Mouse (Mus musculus) kidney, postnatal 0 days (tissue): Measurements from ENCODE around the gene BC107364. TPM values are rescaled to one million over a fixed set of nuclear protein-coding genes. Genes with fewer than 3 reads are reported as not detected.

ENCODE experiments used
- ATAC-seq: fragments of 200-750 bp; cut with Nextera tagmentation; replicated peaks from 2 replicates; pipeline ENCODE4 v1.8.0; 2017; ENCODE audit warnings: low read depth, moderate number of reproducible peaks, moderate TSS enrichment, moderate library complexity; ENCODE audit not compliant: low FRiP score
- DNase-seq: peaks from one replicate; pipeline ENCODE4 v3.0.0-alpha.2; 2016; ENCODE audit warnings: low spot score
- H3K27ac ChIP-seq: fragments of 300-500 bp; sonication (generic); 2 replicates; pipeline ENCODE4 v1.5.1; 2014; ENCODE audit warnings: mild to moderate bottlenecking
- H3K27me3 ChIP-seq: fragments of 300-500 bp; sonication (generic); 2 replicates; pipeline ENCODE4 v1.6.1; 2014; ENCODE audit warnings: low read length, mixed read lengths; ENCODE audit not compliant: insufficient read depth
- H3K36me3 ChIP-seq: fragments of 300-500 bp; sonication (generic); 2 replicates; pipeline ENCODE4 v1.6.1; 2014; ENCODE audit warnings: low read length, mixed read lengths; ENCODE audit not compliant: insufficient read depth
- H3K4me1 ChIP-seq: fragments of 300-500 bp; sonication (generic); replicated peaks from 2 replicates; pipeline ENCODE4 v1.6.1; 2014; ENCODE audit warnings: antibody characterized with exemption, low read length, mixed read lengths; ENCODE audit not compliant: insufficient read depth
- H3K4me2 ChIP-seq: fragments of 300-500 bp; sonication (generic); 2 replicates; pipeline ENCODE4 v1.6.1; 2014; ENCODE audit warnings: mild to moderate bottlenecking, low read length, moderate library complexity, mixed read lengths
- H3K4me3 ChIP-seq: fragments of 300-500 bp; sonication (generic); replicated peaks from 2 replicates; pipeline ENCODE4 v1.5.1; 2014; ENCODE audit warnings: low read depth, low read length
- H3K9ac ChIP-seq: fragments of 300-500 bp; sonication (generic); 2 replicates; pipeline ENCODE4 v1.6.1; 2014; ENCODE audit warnings: low read depth, low read length
- H3K9me3 ChIP-seq: fragments of 300-500 bp; sonication (generic); replicated peaks from 2 replicates; pipeline ENCODE4 v1.6.1; 2016; ENCODE audit warnings: low read length, inconsistent platforms, mixed read lengths
- CTCF ChIP-seq: IDR thresholded peaks from 2 replicates; pipeline ENCODE4 v1.5.1; 2016; ENCODE audit warnings: antibody characterized with exemption, low read depth, mild to moderate bottlenecking, moderate library complexity
- WGBS: fragments of 180-500 bp; shearing (Covaris S2); extraction: QIAGEN DNeasy Blood & Tissue Kit; methylation state at CpG from one replicate; pipeline ENCODE4 v1.1.7; 2014; 5-methylcytosine and 5-hydroxymethylcytosine counted together
- polyA plus RNA-seq: library from polyadenylated mRNA; unstranded; fragments of >200 nt; fragmentation: Nextera tagmentation; extraction: Ambion mirVana; gene quantifications from 2 replicates; pipeline ENCODE4 v1.2.1, GENCODE M21; 2015

Gene BC107364
- polyA plus RNA-seq, 1 experiment from 2014 or later, result 0.51 TPM

DNA sequence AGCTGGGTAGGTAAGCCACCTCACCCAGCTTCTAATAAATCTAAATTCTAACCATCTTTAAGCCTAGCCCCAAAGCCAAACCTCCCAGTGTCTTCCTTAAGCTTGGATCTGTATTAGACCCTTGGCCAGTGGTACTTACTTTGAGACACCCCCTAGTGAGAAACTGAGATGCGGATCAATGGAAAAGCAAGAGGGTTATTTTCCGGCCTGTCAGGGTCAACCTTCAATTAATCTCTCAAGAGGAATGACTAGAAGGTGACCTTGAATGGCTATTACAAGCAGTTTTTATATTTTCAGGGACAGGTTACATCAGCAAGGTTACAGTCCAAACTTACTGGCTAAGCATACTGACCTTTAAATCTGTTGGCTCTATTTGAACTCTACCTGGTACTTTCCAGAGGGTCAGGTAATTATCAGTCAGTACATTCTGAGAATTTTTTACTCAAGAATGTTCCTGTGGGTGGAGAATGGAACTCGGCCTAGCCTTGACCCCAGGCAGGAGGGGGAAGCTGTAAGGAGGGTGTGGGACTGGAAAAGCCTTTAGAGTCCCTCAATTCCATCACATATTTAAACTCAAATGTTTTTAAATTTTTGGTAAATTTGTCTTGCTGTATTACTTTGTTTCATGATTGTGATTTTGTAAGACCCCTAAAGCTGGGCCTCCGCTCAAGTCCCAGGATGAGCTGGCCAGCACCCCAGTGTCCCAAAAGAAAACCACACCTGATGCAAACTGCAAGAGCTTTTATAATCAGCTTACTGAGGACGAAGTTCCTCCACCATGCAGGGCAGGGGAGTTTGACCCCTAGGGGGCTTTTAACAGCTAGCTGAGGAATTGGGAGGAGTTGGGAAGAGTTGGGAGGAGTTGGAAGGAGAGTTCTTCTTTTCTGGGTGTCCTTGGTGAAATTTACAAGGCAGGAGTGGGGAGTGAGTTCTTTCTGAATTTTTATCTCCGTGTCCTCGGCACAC, 34.0 kb downstream of the BC107364 start:
- Histone ChIP-seq H3K4me1 (no peaks in the 10 kb centered on the region), H3K27ac (no peak overlapping the region), H3K9ac (no peak overlapping the region), H3K27me3 (0 out of 2 replicates have a peak, but pooled peaks cover 5% of the 10 kb centered on the region), H3K9me3 (no peaks in the 10 kb centered on the region), H3K36me3 (no peaks in the 10 kb centered on the region), H3K4me3 (no peak overlapping the region), H3K4me2 (no peak overlapping the region)
- no peak for DNase-seq
- TF ChIP-seq CTCF, result no peak
- no peak for ATAC-seq
- 68% methylated on average over 7 of the region's 7 CpGs for WGBS

DNA sequence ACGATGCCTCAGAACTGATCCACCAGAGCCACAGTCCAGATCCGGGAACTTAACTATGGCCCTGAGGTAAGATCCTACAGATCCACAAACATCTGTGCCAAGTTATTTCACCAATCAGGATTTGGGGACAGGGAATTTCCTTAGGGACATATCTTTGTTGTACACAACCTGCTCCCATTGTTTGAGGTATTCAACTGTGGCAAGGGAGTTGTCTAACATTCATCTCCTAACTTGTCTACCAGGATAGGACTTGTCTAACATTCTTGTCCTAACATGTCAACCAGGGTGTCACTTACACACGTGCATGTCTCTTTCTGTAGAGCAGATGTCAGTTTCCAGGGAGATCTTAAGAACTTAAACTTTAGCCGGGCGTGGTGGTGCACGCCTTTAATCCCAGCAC, 35.5 kb downstream of the BC107364 start:
- DNase-seq, result no peak
- H3K4me2 ChIP-seq, result no peak overlapping the region
- WGBS, result 95% methylated on average over 6 of the region's 6 CpGs
- no peak for TF ChIP-seq CTCF
- H3K27ac ChIP-seq, result no peak overlapping the region
- no peak overlapping the region for H3K4me3 ChIP-seq
- no peaks in the 10 kb centered on the region for H3K36me3 ChIP-seq
- no peaks in the 10 kb centered on the region for H3K4me1 ChIP-seq
- ATAC-seq, result no peak
- no peaks in the 10 kb centered on the region for H3K9me3 ChIP-seq
- no peaks in the 10 kb centered on the region for H3K27me3 ChIP-seq
- H3K9ac ChIP-seq, result no peak overlapping the region

DNA sequence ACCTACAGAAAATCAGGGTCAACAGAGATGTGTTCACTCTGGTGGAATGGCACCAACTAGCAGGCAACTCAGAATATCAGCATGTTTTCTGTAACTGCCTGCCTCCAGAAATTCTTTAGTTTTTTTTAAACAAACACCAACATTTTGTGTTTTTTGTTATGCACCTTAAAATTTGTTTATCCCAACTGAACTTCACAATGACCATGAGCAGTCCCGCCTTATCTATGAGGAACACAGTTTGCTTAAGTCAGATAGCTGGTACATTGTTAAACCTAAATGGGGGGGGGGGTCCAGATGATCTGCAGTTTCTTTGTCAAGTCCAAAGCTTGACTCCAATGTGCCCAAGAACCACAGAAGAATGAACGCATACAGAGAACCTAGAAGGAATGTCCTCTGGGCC, 36.0 kb downstream of the BC107364 start:
- H3K4me3 ChIP-seq, result no peak overlapping the region
- H3K36me3 ChIP-seq, result no peaks in the 10 kb centered on the region
- H3K27ac ChIP-seq, result no peak overlapping the region
- no peaks in the 10 kb centered on the region for H3K27me3 ChIP-seq
- no peak overlapping the region for H3K4me2 ChIP-seq
- DNase-seq (no peak), ATAC-seq (no peak)
- H3K9me3 ChIP-seq, result no peaks in the 10 kb centered on the region
- WGBS, result 90% methylated on average over 2 of the region's 2 CpGs
- H3K4me1 ChIP-seq, result no peaks in the 10 kb centered on the region
- no peak overlapping the region for H3K9ac ChIP-seq
- no peak for TF ChIP-seq CTCF

DNA sequence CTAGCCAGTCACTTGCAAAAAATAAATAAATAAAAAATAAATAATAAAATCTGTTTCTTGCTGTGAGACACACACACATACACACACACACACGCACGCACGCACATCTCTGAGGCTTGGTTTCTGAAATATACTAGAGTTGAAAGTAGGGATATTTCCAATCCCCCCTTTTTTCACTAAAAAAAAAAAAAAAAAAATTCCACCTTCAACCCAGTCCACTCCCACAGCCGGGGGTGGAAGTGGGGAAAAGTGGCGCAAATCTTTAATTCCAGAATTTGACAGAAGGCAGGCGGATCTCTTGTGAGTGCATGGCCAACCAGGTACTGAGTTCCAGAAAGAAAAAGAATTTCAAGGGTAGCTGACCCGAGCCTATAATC, 37.2 kb downstream of the BC107364 start:
- Histone ChIP-seq H3K27me3 (peaks cover 10% of the 10 kb centered on the region), H3K9me3 (no peaks in the 10 kb centered on the region), H3K4me1 (no peaks in the 10 kb centered on the region), H3K27ac (no peak overlapping the region), H3K4me3 (peak overlapping the region; percentile 61), H3K9ac (no peak overlapping the region), H3K4me2 (peak overlapping the region; percentile 97), H3K36me3 (no peaks in the 10 kb centered on the region)
- DNase-seq (no peak), ATAC-seq (no peak)
- 38% methylated on average over 7 of the region's 7 CpGs for WGBS
- no peak for TF ChIP-seq CTCF

DNA sequence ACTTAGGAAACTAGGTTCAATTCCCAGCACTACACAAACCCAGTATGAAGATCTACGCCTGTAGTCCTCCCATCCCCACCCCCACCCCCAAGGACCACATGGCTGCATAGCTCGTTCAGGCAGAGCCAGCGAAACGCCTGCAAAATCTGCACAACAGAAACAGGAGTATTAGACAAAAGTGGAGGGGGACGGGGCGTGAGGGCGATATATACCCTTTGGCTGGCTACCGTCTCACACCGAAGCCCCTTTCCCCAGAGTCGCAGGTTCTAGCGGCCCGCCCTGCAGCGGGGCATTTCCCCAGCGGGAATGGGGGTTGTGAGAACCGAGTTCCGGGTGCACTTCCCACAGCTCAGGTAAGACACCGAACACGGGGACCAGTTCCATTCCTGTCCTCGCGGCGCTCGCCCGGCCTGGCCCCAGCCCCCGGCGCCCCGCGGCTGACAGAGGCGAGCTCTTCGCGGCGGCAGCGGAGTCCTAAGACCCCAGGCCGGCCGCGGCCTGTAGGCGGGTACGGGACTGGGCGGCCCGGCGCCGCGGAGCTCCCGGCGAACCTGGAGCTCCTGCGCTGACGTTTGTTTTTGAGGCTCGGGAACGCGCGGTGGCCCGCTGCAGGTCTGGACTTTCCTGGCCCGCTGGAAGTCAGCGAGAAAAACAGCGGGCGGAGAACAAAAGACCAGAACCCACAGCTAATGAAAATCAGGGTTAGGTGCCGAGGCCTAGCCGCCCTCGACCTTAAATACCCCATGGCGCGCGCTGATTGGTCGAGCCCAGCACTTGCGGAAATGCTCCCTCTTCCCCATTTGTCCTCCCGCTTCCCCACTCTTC, 37.8 kb downstream of the BC107364 start:
- Histone ChIP-seq H3K4me2 (peak overlapping the region; percentile 97), H3K4me1 (no peaks in the 10 kb centered on the region), H3K36me3 (no peaks in the 10 kb centered on the region), H3K27ac (peak overlapping the region; percentile 87), H3K9ac (peak overlapping the region; percentile 84), H3K27me3 (peaks cover 15% of the 10 kb centered on the region), H3K4me3 (peak overlapping the region; percentile 61), H3K9me3 (no peaks in the 10 kb centered on the region)
- DNase-seq (peak; percentile 74), ATAC-seq (peak; percentile 77)
- no peak for TF ChIP-seq CTCF
- 2% methylated on average over 64 of the region's 64 CpGs for WGBS

DNA sequence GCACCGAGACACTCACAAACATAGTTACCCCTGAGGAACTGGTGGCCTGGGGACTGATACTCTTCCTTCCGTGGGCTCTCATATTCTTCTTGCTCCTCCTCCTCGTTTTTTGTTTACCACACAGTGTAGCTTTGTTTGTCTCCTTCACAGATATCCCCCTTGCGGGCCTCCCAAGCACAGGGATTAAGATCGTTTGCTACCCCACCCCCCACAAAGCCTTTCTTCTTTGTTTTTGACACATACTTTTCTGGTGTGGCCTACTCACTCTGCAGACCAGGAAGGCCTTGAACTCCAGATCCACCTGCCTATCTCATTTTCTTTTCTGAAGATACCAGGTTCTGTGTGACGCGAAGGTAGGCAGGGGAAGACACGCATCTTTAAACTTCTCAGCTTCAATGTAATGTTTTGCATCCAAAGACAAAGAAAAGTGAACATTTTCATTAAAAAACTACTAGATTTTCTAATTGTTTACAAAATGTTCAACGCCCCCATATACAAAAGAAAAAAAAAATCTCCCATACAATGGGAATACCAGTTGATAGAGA, 38.5 kb downstream of the BC107364 start:
- Histone ChIP-seq H3K4me2 (peak overlapping the region; percentile 97), H3K9ac (no peak overlapping the region; the same call in 1 of the 2 replicates), H3K4me1 (no peaks in the 10 kb centered on the region), H3K27ac (no peak overlapping the region), H3K9me3 (no peaks in the 10 kb centered on the region), H3K36me3 (no peaks in the 10 kb centered on the region), H3K27me3 (peaks cover 21% of the 10 kb centered on the region), H3K4me3 (peak overlapping the region; percentile 61)
- no peak for TF ChIP-seq CTCF
- ATAC-seq (no peak), DNase-seq (no peak)
- WGBS, result 70% methylated on average over 9 of the region's 9 CpGs
